18 mouse cellular contexts compared by ENCODE assay signal in genomic region chr12:3812251-3812650, GRCm38 (mm10). TPM values are rescaled to one million over a fixed set of nuclear protein-coding genes. Genes with fewer than 3 reads are reported as not detected.
DNase-seq lines count a peak whose midpoint lies in the region; ATAC-seq and TF ChIP-seq lines count a peak whose summit lies in the region.
"Had no signal": no experiment of that assay in that cellular context is flagged by ENCODE, and none has a peak within 500 bp of the region (broad histone marks: within the 10 kb centered on the region; RNA-seq: fewer than 3 reads in every experiment).

No protein-coding gene starts in this region.

- H3K36me3 ChIP-seq in embryonic facial prominence, embryonic 12.5 days, result peaks cover 12% of the 10 kb centered on the region; the same call in 1 of the 2 replicates
- no peaks in the 10 kb centered on the region; the same call in 1 of the 2 replicates for H3K36me3 ChIP-seq in embryonic facial prominence, embryonic 10.5 days (replicated peaks)
- no peaks in the 10 kb centered on the region for H3K36me3 ChIP-seq in heart, embryonic 15.5 days
- H3K36me3 ChIP-seq in stomach, embryonic 16.5 days (ENCODE audit: control insufficient read depth, insufficient read depth, low read length), result no peaks in the 10 kb centered on the region
- H3K36me3 ChIP-seq: neural tube, embryonic 13.5 days had no signal

- no peak for ATAC-seq in embryonic facial prominence, embryonic 12.5 days (ENCODE audit: insufficient number of reproducible peaks, insufficient read depth, low FRiP score, low TSS enrichment)
- no peak for ATAC-seq in heart, embryonic 15.5 days (replicated peaks; ENCODE audit: insufficient number of reproducible peaks, insufficient read depth, low FRiP score, low read depth)
- no peak for ATAC-seq in stomach, embryonic 16.5 days (ENCODE audit: insufficient read depth, low FRiP score)
- ATAC-seq in erythroid progenitor cell, adult 5-6 weeks (replicated peaks; ENCODE audit: low FRiP score, poor library complexity, severe bottlenecking), result no peak
- ATAC-seq: CD4-positive, CD25-positive, alpha-beta regulatory T cell, adult 4 months; forebrain, embryonic 16.5 days; Patski had no signal

- TF ChIP-seq CTCF in layer of hippocampus, adult 2 months (conservative IDR thresholded peaks at IDR 0.05), result no peak

- no peaks in the 10 kb centered on the region for H3K9me3 ChIP-seq in embryonic facial prominence, embryonic 12.5 days
- H3K9me3 ChIP-seq in embryonic facial prominence, embryonic 10.5 days, result no peaks in the 10 kb centered on the region
- no peaks in the 10 kb centered on the region for H3K9me3 ChIP-seq in heart, embryonic 15.5 days (replicated peaks)
- no peaks in the 10 kb centered on the region for H3K9me3 ChIP-seq in stomach, embryonic 16.5 days (replicated peaks; ENCODE audit: control insufficient read depth, low read length)
- H3K9me3 ChIP-seq: neural tube, embryonic 13.5 days had no signal

- no peak overlapping the region for H3K9ac ChIP-seq in embryonic facial prominence, embryonic 12.5 days
- H3K9ac ChIP-seq in heart, embryonic 15.5 days, result no peak overlapping the region
- H3K9ac ChIP-seq in stomach, embryonic 16.5 days (ENCODE audit: low read length), result no peak overlapping the region
- H3K9ac ChIP-seq: liver, postnatal 0 days; neural tube, embryonic 13.5 days had no signal

- H3K4me3 ChIP-seq in embryonic facial prominence, embryonic 12.5 days, result no peak overlapping the region
- H3K4me3 ChIP-seq in embryonic facial prominence, embryonic 10.5 days, result no peak overlapping the region
- H3K4me3 ChIP-seq in heart, embryonic 15.5 days, result no peak overlapping the region
- no peak overlapping the region for H3K4me3 ChIP-seq in layer of hippocampus, adult 2 months
- H3K4me3 ChIP-seq in stomach, embryonic 16.5 days (replicated peaks; ENCODE audit: low read length), result no peak overlapping the region
- H3K4me3 ChIP-seq: neural tube, embryonic 13.5 days had no signal

- H3K27ac ChIP-seq in embryonic facial prominence, embryonic 12.5 days, result peak overlapping the region; percentile 50; the same call in 1 of the 2 replicates
- no peak overlapping the region for H3K27ac ChIP-seq in embryonic facial prominence, embryonic 10.5 days (replicated peaks)
- H3K27ac ChIP-seq in heart, embryonic 15.5 days, result peak overlapping the region; percentile 44; the same call in 1 of the 2 replicates
- H3K27ac ChIP-seq in layer of hippocampus, adult 2 months, result peak overlapping the region; percentile 12; the same call in 1 of the 2 replicates
- 0 out of 2 replicates have a peak overlapping the region, but pooled peaks have one; percentile 2 for H3K27ac ChIP-seq in stomach, embryonic 16.5 days (ENCODE audit: low read length)

- no peaks in the 10 kb centered on the region for H3K27me3 ChIP-seq in embryonic facial prominence, embryonic 12.5 days
- peaks cover 46% of the 10 kb centered on the region for H3K27me3 ChIP-seq in embryonic facial prominence, embryonic 10.5 days (replicated peaks; ENCODE audit: low read depth, poor library complexity, severe bottlenecking)
- H3K27me3 ChIP-seq in heart, embryonic 15.5 days, result no peaks in the 10 kb centered on the region
- no peaks in the 10 kb centered on the region for H3K27me3 ChIP-seq in stomach, embryonic 16.5 days (ENCODE audit: control insufficient read depth, insufficient read depth, low read length)
- H3K27me3 ChIP-seq: neural tube, embryonic 13.5 days; Patski had no signal

- DNase-seq in embryonic facial prominence, embryonic 10.5 days (ENCODE audit: low spot score), result no peak
- no peak for DNase-seq in heart, postnatal 4 days
- DNase-seq in layer of hippocampus, adult 2 months (ENCODE audit: low spot score in 2 of 2), result no peak
- no peak for DNase-seq in layer of hippocampus, adult 8-10 months (ENCODE audit: low spot score in 2 of 2)
- DNase-seq: adrenal gland, adult 8-10 months; cerebellum, adult 8-10 months; kidney, adult 11 months; layer of hippocampus, postnatal 36 days; liver, postnatal 0 days; midbrain, embryonic 14.5 days had no signal

- H3K4me1 ChIP-seq in embryonic facial prominence, embryonic 12.5 days, result peaks cover 50% of the 10 kb centered on the region
- H3K4me1 ChIP-seq in embryonic facial prominence, embryonic 10.5 days, result peaks cover 53% of the 10 kb centered on the region
- peaks cover 81% of the 10 kb centered on the region for H3K4me1 ChIP-seq in heart, embryonic 15.5 days (replicated peaks)
- H3K4me1 ChIP-seq in stomach, embryonic 16.5 days (ENCODE audit: control insufficient read depth, insufficient read depth, low read length), result peaks cover 69% of the 10 kb centered on the region

- H3K4me2 ChIP-seq in embryonic facial prominence, embryonic 12.5 days (replicated peaks), result no peak overlapping the region
- H3K4me2 ChIP-seq in heart, embryonic 15.5 days, result no peak overlapping the region
- H3K4me2 ChIP-seq in stomach, embryonic 16.5 days (ENCODE audit: low read depth, low read length), result no peak overlapping the region
- H3K4me2 ChIP-seq: neural tube, embryonic 13.5 days had no signal

- 41% methylated on average over 6 of the region's 6 CpGs for WGBS in embryonic facial prominence, embryonic 12.5 days
- WGBS in embryonic facial prominence, embryonic 10.5 days, result 58% methylated on average over 6 of the region's 6 CpGs
- WGBS in heart, embryonic 15.5 days, result 30% methylated on average over 6 of the region's 6 CpGs
- 53% methylated on average over 6 of the region's 6 CpGs for WGBS in stomach, embryonic 16.5 days

RNA-seq across cellular contexts. Expression of gene Dnmt3a, which starts 6.4 kb away (rescaled TPM):
- polyA plus RNA-seq in embryonic facial prominence, embryonic 12.5 days (2016; fragmentation: Nextera tagmentation; extraction: Ambion mirVana), result 220 and 229 TPM in 2 replicates
- polyA plus RNA-seq in embryonic facial prominence, embryonic 10.5 days (2016; fragmentation: Nextera tagmentation; extraction: Ambion mirVana), result 160 and 179 TPM in 2 replicates
- polyA plus RNA-seq in heart, embryonic 15.5 days (2015; fragmentation: Nextera tagmentation; extraction: Ambion mirVana), result 79.9 and 94.7 TPM in 2 replicates
- total RNA-seq in heart, postnatal 4 days (2021), result 100 to 1,000 TPM; 118 TPM
- 10 to 100 TPM; 70.3 to 82.5 TPM for total RNA-seq in layer of hippocampus, adult 2 months (2021)
- 10 to 100 TPM; 74.0 to 91.8 (median 80.6) TPM for total RNA-seq in layer of hippocampus, adult 8-10 months (2022)
- polyA plus RNA-seq in stomach, embryonic 16.5 days (2015; fragmentation: Nextera tagmentation; extraction: Ambion mirVana), result 49.6 and 60.4 TPM in 2 replicates
- total RNA-seq in erythroid progenitor cell, adult 5-6 weeks (2015; ENCODE audit: low replicate concordance), result 1.3 and 4.0 TPM in 2 replicates
- 0.83 and 3.7 TPM in 2 replicates for total RNA-seq in erythroid progenitor cell, adult 5-6 weeks (2017; ENCODE audit: low replicate concordance)

Comparison
In these comparisons a context has a peak if more than half of its experiments do, and no peak if none do; other contexts are left out.
1. RNA of gene Dnmt3a, which starts 6.4 kb away (total RNA-seq): 118 TPM in heart, postnatal 4 days, 70.3 to 82.5 TPM in layer of hippocampus, adult 2 months and 74.0 to 91.8 TPM in layer of hippocampus, adult 8-10 months; 0.83 to 4.0 TPM in erythroid progenitor cell, adult 5-6 weeks; every median in the first group is over 10 times any median in the second.